Mouse (Mus musculus) lung, adult 2 months (tissue): ENCODE measurements around the gene Creg2.
"Not testable (repeated sequence)": the region's sequence is repeated elsewhere in the genome, so short reads cannot be mapped to it uniquely, and the experiment has no call there.

ENCODE experiments used
- CTCF ChIP-seq: fragments of 200-500 bp; IDR thresholded peaks from 2 replicates; pipeline ENCODE4 v1.5.1; 2011; ENCODE audit warnings: mild to moderate bottlenecking, low read length, control low read depth; ENCODE audit not compliant: insufficient read depth
- POLR2A ChIP-seq: fragments of 200-500 bp; IDR thresholded peaks from 2 replicates; pipeline ENCODE4 v1.6.1; 2011; ENCODE audit warnings: low read depth, mild to moderate bottlenecking, control low read depth, low read length, borderline replicate concordance; ENCODE audit errors: extremely low read depth

- TF ChIP-seq POLR2A, CTCF: not testable (repeated sequence)
Observed at GRCm38 (mm10) chr1:39654901-39655300, 3.6 kb upstream of the Creg2 start.
